Mouse (Mus musculus): ENCODE measurements around the gene Sucla2. TPM values are rescaled to one million over a fixed set of nuclear protein-coding genes. Genes with fewer than 3 reads are reported as not detected.
A peak's percentile ranks its signal among the peaks of the same experiment; 100 is the strongest.
"Not testable (repeated sequence)": the region's sequence is repeated elsewhere in the genome, so short reads cannot be mapped to it uniquely, and the experiment has no call there.

Sucla2 gene
- total RNA-seq, 2 experiments from 2014 or later = 728 to 730 TPM

DNA sequence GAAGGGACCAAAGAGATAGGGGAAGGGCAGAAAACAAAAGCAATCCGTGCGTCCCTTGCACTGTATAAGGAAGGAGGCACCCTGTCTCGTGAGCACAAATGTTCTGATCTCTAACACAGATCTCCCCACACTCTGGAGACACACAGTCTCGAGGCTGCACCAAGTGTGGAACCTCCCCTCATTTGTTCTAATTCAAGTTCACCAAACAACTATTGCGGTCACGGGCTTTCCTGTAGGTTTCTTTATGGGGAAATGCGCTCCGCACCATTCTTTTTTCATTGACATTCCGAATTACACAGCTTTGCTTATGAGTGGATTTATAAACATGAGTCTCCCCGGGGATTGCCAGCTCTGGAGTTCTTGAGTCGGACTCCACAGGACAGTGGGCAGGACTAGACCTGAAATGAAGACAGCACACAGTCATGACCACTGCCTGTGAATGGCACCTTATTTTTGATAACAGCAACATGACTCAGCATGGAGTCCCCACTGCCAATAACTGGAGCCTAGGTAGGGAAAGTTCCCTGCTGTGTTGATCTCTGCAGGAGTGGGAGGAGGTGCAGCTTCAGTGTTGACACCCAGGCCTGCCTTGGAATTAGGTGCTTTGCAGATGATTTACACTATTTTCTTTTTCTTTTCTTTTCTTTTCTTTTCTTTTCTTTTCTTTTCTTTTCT, 17.3 kb upstream of the Sucla2 start:
- no peak for DNase-seq
- intact Hi-C loops (cut with DNase I) = loop anchor here (5.0 kb wide), 1 partner anchor 126 kb away; no protein-coding TSS in a partner anchor

DNA sequence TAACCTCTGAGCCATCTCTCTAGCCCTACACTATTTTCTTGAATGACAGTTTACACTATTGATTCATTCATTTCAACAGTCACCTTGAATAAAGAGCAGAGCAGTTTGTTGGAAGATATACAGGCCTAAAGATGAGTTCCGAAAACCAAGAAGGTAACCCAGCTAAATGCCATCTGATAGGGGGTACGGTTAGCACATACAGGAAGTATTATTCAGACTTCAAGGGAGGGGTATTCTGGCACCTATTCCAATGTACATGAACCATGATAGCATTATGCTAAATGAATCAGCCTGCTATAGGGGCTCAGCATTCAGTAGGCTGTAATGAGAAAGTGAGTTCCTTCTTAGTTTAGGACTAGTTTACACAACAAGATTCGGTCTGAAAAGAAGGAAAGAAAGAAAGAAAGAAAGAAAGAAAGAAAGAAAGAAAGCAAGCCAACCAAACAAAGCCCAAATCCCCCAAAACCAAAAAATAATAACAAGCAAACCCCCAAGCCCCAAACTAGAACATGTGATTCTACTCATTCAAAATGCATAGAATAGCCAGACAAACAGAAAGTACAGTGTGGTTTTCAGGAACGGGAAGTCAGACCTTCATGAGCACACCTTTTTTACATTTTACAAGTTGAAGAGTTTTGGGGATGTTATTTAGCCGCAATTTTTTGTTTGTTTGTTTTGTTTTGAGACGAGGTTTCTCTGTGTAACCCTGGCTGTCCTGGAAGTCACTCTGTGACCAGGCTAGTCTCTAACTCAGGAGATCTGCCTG, 16.3 kb upstream of the Sucla2 start:
- DNase-seq = no peak
- intact Hi-C loops (cut with DNase I) = loop anchor here (5.0 kb wide), 1 partner anchor 127 kb away; no protein-coding TSS in a partner anchor

DNA sequence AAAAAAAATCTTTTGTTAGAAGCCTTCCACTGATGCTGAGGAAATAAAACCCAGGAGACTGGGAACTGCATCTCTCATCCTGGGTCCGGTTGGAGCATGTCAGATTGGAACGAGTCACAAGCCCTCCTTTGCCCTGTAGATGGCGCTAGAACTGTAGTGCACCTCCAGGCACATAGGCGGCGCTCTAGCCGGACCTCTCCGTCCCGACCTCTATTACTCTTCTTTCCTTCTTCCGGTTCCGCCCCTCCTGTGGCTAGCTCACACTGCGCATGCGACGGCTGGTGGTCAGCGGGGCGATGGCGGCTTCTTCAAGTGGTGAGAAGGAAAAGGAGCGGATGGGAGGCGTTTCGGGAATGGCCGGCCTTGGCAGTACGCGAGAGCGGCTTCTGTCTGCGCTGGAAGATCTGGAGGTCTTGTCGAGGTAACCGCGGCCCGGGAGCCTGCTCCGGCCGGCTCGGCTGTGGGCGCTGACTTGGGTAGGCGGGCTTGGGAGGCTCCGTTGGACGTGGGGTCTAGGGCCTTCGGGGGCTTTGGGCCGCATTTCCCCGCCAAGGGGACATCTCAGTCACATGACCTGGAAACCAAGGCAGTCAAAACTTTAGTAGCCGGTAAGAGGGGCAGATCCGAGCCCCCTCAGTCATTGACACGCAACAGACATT, 15.2 kb upstream of the Sucla2 start, which contains the start of gene Med4:
Gene Med4, plus strand, starts transcription at position 261 of the 659 bp plus-strand sequence.
- intact Hi-C loops (cut with DNase I) = loop anchor here (5.0 kb wide), 1 partner anchor 128 kb away; no protein-coding TSS in a partner anchor
- DNase-seq = peak; percentile 95 to 97

DNA sequence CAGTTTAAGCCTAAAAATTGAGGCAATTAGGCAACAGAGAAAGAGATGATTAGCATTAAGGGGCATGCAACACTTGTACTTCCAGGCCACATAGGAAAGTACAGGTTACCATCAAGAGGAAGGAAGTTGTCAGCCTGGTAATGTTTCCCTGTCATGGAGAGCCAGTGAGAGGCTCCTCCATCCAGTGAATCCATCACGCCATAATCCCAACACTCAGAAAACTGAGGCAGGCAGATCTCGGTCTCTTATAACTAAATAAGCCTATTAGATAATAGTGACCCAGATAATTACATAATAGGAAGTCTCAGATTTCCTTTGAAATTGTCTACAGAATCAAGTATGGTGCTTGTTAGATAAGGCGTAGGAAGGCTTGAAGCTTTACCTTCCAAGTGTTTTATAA, 983 bp upstream of the Sucla2 start:
- DNase-seq = no peak
- intact Hi-C loops (cut with DNase I) = loop anchor here (10.0 kb wide), 1 partner anchor 1181 kb away; no protein-coding TSS in a partner anchor

DNA sequence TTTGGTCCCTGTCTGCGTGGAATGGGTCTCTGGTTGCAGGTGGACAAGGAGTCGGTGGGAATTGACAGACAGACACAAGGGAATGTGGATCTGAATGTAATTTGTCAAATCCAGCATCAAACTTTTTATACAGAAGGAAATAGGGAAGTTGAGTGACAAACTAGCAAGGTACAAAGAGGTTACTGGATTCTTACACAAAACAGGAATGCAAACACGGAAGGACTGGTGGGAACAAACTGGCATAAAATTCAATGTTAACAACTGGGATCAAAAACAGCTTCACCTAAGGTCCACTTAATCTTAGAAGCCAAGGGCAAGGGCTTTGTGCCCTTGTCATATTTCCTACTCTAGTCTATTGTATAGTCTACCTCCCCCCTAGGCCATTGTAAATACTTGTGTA, 3.5 kb downstream of the Sucla2 start:
- intact Hi-C loops (cut with DNase I) = loop anchor here (10.0 kb wide), 1 partner anchor 1176 kb away; no protein-coding TSS in a partner anchor
- not testable (repeated sequence) for DNase-seq

DNA sequence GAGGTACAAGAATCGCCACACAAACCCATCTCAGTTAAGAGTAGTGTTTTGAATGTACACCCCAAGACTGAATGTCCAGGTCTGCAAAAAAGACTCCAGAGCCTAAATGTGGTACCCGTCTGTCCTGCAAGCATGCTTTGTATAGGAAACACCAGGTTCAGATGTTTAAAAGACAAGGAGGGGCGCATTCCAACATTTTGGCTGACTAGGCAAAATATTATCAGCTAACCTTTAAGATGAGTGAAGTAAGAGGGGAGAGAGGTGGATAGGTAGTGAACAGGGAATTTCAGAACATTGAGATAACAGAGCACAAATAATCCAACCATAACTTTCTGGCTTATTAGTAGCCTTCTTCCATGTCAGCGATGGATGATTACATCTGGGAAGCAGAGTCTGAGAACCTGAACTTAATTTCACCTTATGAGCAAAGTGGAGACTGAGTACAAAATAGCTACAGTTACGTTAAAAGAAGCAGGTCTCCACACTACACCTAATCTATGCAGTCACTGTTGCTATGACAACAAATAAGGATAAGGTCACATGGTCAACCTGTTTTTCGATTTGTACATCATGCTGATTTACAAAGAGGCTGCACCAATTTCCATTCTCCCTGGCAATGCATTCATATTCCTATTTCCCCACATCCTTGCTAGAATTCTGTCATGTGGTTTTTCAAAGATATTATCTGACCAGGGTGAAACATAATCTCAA, 8.8 kb downstream of the Sucla2 start:
- intact Hi-C loops (cut with DNase I) = no loop called here
- DNase-seq = no peak

DNA sequence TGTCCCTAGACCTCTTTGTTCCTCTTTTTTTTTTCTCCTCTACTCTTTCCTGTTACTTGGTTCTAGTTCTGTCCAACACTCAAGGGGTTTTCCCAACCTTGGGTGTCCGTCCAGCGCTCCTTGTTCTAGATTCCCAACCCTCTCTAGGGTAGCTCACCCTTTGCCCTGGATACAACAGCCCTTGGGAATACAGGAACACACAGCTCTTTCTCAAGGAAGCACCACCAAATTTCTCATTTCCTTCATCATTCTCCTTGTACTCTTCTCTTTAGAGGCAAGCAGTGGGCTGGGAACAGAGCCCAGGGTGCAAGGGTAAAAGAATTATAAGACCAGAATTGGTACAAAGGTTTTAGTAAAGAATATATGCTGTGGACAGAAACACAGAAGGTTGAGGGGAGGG, 10.5 kb downstream of the Sucla2 start:
- no peak for DNase-seq
- intact Hi-C loops (cut with DNase I) = no loop called here

DNA sequence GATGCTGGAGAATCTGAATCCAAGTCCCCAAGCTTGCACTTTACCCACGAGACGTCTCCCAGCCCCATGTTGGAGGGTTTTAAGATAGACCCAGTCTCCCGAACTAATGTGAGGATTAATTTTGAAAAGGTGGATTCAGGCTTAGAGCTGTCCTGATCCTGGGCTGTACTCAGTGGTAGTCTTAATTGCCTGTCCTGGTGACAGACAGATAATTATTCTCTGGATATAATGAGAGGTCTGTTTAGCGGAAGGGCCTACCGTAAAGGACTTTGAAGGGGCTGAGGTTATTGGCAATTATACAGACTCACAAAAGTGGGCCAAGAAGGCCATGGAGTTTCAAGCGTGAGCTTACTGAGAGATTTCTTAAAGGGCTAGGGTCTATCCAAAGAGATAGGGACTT, 18.7 kb downstream of the Sucla2 start:
- DNase-seq = no peak
- intact Hi-C loops (cut with DNase I) = no loop called here

DNA sequence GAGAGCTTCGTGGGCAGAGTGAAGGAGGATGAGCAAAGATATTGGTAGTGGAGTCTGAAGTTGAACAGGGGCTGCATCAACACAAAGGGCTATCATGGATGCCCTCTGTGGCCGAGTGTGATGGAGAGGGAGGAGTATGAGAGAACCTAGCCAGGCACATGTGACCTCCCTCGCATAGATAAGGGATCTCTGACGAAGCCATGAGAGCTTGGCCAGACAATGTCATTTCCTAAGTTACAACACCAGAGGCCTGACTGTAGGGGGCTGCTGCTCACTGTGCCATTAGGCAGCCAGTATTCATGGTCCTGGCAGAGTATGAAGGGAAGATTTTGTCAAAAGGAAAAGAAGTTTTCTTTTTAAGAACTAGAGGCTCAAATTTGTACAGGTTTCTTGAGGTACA, 21.9 kb downstream of the Sucla2 start:
- DNase-seq = no peak
- intact Hi-C loops (cut with DNase I) = no loop called here

DNA sequence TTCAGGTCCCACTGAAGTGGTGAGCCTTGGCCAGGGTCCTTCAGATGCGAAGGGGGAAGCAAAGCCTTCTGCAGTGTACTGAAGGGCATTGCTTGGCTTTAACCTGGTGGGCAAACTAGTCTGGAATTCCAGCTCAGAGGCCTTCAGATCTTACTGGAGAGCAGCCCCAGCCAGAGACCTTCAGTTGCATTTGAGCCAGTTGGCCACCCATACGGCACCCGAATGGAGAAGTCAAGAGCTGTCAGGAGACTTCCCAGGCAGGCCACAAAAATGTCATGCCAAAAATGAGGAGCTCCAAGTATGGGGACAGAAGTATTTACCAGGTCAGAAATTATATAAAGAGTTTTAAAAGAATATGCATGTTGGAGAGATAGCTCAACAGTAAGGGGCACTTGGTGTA, 22.9 kb downstream of the Sucla2 start, which contains the start of gene Nudt15:
Gene Nudt15, minus strand, starts transcription at position 192 of the 400 bp plus-strand sequence.
- no peak for DNase-seq
- intact Hi-C loops (cut with DNase I) = no loop called here

DNA sequence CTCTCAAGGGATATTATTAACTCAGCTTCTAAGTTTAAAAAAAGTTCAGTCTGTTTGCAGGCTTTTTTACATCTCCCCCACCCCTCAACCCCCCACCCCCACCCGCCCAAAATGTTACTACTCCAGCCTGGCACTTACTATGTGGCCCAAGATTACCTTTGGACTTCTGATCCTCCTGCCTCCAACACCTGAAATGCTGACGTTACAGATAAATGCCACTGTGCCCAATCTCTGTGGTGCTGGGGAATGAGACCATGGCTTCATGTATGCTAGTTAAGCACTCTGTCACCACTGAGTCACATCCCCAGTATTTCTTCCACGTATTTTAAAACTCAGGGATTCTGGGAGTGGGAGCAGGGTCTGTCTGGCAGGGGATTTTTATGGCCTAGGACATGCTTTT, 25.2 kb downstream of the Sucla2 start:
- intact Hi-C loops (cut with DNase I) = no loop called here
- no peak for DNase-seq

DNA sequence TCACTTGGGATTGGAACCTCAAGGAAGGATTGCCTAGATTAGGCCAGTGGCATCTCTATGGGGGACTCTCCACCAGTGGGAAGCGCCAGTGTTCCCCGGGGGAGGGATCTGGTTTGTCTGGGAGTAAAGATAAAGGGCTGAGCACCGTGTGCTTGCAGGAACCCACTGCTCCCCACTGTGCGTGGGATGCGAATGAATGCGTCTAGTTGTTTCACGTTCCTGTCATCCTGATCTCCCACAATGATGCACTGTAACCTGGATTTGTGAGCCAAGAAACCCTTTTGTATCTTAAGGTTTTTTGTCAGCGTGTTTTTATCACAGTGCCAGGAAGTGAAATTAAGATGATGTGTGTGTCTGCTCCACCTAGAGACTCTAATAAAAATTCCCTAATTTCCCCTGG, 25.6 kb downstream of the Sucla2 start:
- intact Hi-C loops (cut with DNase I) = no loop called here
- no peak for DNase-seq

DNA sequence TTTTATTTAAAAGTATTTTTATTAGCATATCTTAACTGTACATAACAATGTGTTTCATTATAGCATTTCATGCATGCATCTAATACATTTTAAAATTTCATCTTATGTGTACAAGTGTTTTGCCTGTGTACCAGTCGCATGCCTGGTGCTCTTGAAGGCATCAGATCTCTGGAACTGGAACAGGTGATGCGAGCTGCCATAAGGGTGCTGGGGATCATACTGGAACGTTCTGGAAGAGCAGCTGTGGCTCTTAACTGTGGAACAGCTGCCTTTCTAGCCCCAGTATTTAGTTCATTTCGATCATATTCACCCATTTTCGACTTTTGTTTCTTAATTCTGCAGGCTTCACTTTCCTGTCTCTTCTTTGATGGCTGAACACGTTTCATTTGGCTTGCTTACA, 26.0 kb downstream of the Sucla2 start:
- intact Hi-C loops (cut with DNase I) = no loop called here
- no peak for DNase-seq

DNA sequence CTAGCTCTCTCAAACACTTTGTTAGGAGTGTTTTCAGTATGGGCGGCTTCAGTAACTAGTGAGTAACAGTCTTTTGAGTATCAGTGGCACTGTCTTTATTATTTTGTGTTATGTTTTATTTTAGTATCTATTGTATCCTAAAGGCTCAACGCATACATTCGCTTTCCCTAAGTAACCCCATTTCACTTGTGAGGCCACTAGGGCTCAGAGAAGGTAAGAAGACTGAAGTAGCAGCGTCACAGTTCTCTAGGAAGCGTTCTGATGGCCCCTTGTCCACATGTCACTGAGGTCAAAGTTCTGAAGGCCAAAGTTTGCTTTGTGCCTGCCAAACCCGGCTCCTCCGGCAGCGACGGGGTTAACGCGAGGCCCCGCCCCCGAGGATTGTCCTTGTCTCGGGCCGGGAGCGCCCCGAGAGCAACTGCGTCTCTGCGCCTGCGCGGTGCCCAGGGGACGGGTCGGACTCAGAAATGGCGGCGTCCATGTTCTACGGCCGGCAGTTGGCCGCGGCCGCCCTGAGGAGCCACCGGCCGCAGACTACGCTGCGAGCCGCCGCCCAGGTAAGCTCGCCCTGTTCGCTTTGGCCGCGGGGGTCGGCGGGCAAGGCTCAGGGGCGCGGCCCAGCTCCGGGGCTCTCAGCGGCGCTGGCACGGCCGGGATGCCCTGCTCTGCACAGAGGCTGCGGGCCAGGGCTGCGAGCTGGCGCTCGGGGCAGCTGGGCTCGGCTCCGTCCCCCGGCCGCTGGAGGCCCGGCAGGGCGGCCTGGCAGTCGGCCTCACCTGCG, 27.4 kb downstream of the Sucla2 start:
- peak; percentile 97 to 99 for DNase-seq
- intact Hi-C loops (cut with DNase I) = no loop called here

DNA sequence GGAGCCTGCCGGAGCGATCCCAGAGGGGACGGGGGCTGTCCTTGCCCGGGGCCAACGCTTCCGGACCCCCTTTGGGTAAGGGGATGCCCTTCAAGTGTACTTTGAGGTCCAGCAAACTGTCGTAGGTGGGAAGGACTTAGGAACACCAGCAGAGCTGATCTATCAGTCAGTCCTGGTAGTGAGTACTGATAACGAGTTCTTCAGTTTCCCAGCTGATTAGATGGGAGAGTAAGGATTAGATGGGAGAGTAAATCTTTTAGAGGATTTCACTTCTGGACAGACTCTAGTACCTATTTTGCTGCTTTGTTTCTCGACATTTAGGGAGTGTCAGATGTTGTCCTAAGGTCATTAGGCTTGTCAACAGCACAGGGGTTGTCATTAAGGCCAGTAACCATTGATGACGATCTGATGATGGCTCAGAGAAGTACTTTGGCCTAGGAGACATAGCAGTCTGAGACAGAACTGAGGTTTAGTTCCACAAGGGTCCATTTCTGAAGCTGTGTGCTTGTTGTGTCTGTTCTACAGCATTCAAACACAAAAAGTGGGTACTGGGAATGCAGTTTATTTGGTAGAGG, 28.1 kb downstream of the Sucla2 start:
- intact Hi-C loops (cut with DNase I) = no loop called here
- no peak for DNase-seq

DNA sequence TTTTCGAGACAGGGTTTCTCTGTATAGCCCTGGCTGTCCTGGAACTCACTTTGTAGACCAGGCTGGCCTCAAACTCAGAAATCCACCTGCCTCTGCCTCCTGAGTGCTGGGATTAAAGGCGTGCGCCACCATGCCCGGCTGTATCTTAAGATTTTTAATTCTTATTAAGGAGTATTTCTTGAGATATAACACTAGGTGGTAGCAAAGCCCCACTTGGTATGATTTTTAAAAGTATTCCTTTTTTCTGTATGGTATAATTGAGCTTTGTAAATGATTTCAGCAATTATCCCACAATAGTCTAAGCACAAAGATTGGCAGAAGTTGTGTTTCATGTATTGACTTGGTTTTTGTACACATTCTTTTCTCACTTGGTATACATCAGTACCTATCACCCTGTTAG, 44.7 kb downstream of the Sucla2 start:
- intact Hi-C loops (cut with DNase I); DNase-seq: not testable (repeated sequence)

DNA sequence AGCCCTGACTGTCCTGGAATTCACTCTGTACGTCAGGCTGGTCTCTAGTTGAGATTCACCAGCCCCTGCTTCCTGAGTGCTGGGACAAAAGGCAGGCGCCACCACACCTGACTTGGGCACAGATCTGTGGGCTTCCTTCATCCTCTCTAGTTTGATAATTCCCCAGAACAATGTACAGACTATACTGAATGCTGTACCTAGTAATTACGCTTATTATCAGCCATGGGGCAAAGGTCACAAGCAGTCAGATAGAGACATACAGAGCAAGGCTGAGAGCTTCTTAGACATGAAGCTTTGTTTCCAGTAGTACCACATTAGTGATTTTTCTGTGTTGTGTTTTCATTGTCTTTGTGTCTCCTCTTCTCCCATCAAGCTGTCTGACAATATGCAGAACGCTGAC, 46.0 kb downstream of the Sucla2 start:
- no peak for DNase-seq
- intact Hi-C loops (cut with DNase I) = no loop called here

DNA sequence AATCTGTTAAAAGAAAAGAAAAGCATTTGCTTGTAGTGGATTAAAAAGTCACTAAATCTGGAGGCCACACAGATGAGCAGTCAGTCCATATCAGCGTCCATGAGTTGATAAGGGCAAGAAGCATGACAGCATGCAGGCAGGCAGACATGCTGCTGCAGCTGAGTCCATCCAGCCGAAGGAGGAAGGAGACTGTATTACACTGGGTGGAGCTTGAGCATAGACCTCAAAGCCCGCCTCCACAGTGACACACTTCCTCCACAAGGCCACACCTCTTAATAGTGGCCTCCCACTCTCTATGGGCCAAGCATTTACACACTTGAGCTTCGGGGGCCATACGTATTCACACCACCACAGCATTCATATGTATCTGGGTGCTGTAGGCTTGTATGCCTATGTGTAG, 48.9 kb downstream of the Sucla2 start:
- DNase-seq = no peak
- intact Hi-C loops (cut with DNase I) = no loop called here

DNA sequence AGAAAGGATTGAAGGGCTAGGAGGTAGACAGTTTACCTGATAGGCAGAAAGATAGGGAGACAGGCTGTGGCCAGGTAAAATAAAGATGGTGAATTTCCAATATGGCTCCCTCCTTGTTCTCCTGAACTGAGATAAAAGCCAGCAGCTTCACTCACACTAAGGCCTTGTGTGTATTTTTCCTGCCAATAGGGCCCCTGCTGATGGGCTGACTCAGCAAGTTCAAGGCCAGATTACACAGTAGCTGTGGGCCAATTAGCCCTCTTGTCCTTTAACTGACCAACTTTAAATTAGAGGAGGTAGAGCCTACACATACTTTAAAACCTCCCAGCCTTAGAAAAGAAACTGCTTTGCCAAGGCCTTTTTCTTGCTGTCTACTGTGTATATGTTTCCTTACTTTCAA, 51.2 kb downstream of the Sucla2 start:
- no peak for DNase-seq
- intact Hi-C loops (cut with DNase I) = no loop called here

Data from heart, postnatal 14 days (tissue).